Mouse (Mus musculus) testis, adult 2 months (tissue): Measurements from ENCODE around the gene Yipf3.

ENCODE experiments used
- CTCF ChIP-seq: fragments of 200-500 bp; IDR thresholded peaks from 2 replicates; pipeline ENCODE4 v1.5.1; 2012; ENCODE audit warnings: low read depth, mild to moderate bottlenecking, inconsistent platforms, low read length, moderate library complexity; ENCODE audit not compliant: control insufficient read depth, insufficient read depth, insufficient replicate concordance
- POLR2A ChIP-seq: fragments of 200-500 bp; IDR thresholded peaks from 2 replicates; pipeline ENCODE4 v1.6.1; 2012; ENCODE audit warnings: low read depth, mild to moderate bottlenecking, inconsistent platforms, low read length, moderate library complexity; ENCODE audit not compliant: control insufficient read depth

- no peak for TF ChIP-seq CTCF
- TF ChIP-seq POLR2A, result no peak
These were observed 36.8 kb downstream of the Yipf3 start for GRCm38 (mm10) chr17:46284653-46285052.
